In genomic region chr2:91013881-91014280, GRCm38 (mm10) we compare ENCODE assay signal across 22 mouse cellular contexts. TPM values are rescaled to one million over a fixed set of nuclear protein-coding genes. Genes with fewer than 3 reads are reported as not detected.
A peak's percentile ranks its signal among the peaks of the same experiment; 100 is the strongest.
DNase-seq lines count a peak whose midpoint lies in the region; ATAC-seq lines count a peak whose summit lies in the region.
"Had no signal": no experiment of that assay in that cellular context is flagged by ENCODE, and none has a peak within 500 bp of the region (broad histone marks: within the 10 kb centered on the region; RNA-seq: fewer than 3 reads in every experiment).

No protein-coding gene starts in this region.

- H3K9me3 ChIP-seq in heart, embryonic 11.5 days (replicated peaks; ENCODE audit: control insufficient read depth, low read length): no peaks in the 10 kb centered on the region
- H3K9me3 ChIP-seq: embryonic facial prominence, embryonic 15.5 days; forebrain, embryonic 10.5 days; hindbrain, embryonic 12.5 days had no signal

- ATAC-seq in heart, embryonic 11.5 days (replicated peaks; ENCODE audit: insufficient number of reproducible peaks, low FRiP score, low TSS enrichment): no peak
- ATAC-seq: CD4-positive, CD25-positive, alpha-beta regulatory T cell, adult 4 months; forebrain, embryonic 14.5 days; hindbrain, embryonic 16.5 days; inflammation-experienced regulatory T-cells, adult 6 months had no signal

- peak; percentile 35 for DNase-seq in heart, adult 11 months
- DNase-seq in spleen, adult 18-20 months: peak; percentile 9 to 25
- no peak for DNase-seq in spleen, postnatal 14 days (ENCODE audit: low spot score in 2 of 2)
- peak; percentile 42 to 51 for DNase-seq in B cell, adult 2 months
- peak; percentile 59 for DNase-seq in splenic B cell, adult 2 months (ENCODE audit: low read depth, low spot score)
- no peak for DNase-seq in embryo, embryonic 10.5 days (ENCODE audit: low spot score)
- DNase-seq: adrenal gland, postnatal 10 days; cerebellum, adult 11-12 months; cerebellum, adult 9-11 months; embryo, embryonic 11 days; gastrocnemius, postnatal 25 days; heart, postnatal 10 days; heart, postnatal 4 days had no signal

- H3K4me1 ChIP-seq in heart, embryonic 11.5 days (ENCODE audit: control insufficient read depth, insufficient read depth, low read length): no peaks in the 10 kb centered on the region
- H3K4me1 ChIP-seq: embryonic facial prominence, embryonic 15.5 days; hindbrain, embryonic 12.5 days had no signal

- no peak overlapping the region for H3K27ac ChIP-seq in heart, embryonic 11.5 days (ENCODE audit: low read depth, low read length)
- H3K27ac ChIP-seq: embryonic facial prominence, embryonic 15.5 days; forebrain, embryonic 10.5 days; hindbrain, embryonic 12.5 days had no signal

- H3K27me3 ChIP-seq in heart, embryonic 11.5 days (ENCODE audit: control insufficient read depth, insufficient read depth, low read length): no peaks in the 10 kb centered on the region
- H3K27me3 ChIP-seq in splenic B cell, adult 2 months (ENCODE audit: control insufficient read depth, insufficient read depth, low read length, poor library complexity, severe bottlenecking): no peaks in the 10 kb centered on the region
- H3K27me3 ChIP-seq: embryonic facial prominence, embryonic 15.5 days; hindbrain, embryonic 12.5 days had no signal

- no peak overlapping the region for H3K4me2 ChIP-seq in heart, embryonic 11.5 days
- H3K4me2 ChIP-seq: embryonic facial prominence, embryonic 15.5 days; hindbrain, embryonic 12.5 days had no signal

- peaks cover 30% of the 10 kb centered on the region for H3K36me3 ChIP-seq in heart, embryonic 11.5 days (ENCODE audit: control insufficient read depth, insufficient read depth, low read length)
- peaks cover 21% of the 10 kb centered on the region for H3K36me3 ChIP-seq in splenic B cell, adult 2 months (ENCODE audit: control insufficient read depth, insufficient read depth, low read length, poor library complexity, severe bottlenecking)

- WGBS in heart, embryonic 11.5 days (ENCODE audit: insufficient replicate concordance): 92% methylated on average over 2 of the region's 2 CpGs

- H3K4me3 ChIP-seq in heart, embryonic 11.5 days (ENCODE audit: low read depth, low read length): no peak overlapping the region
- H3K4me3 ChIP-seq: embryonic facial prominence, embryonic 15.5 days; erythroblast, embryonic 14.5 days; forebrain, embryonic 10.5 days; hindbrain, embryonic 12.5 days had no signal

- no peak overlapping the region for H3K9ac ChIP-seq in heart, embryonic 11.5 days (ENCODE audit: low read depth, low read length)
- H3K9ac ChIP-seq: embryonic facial prominence, embryonic 15.5 days; hindbrain, embryonic 12.5 days had no signal

RNA-seq across cellular contexts. Expression of gene Rapsn, which starts 21.5 kb away (rescaled TPM):
- polyA plus RNA-seq in heart, embryonic 11.5 days (2014; fragmentation: Nextera tagmentation; extraction: Ambion mirVana): 11.1 and 11.3 TPM in 2 replicates
- polyA plus RNA-seq: erythroblast, embryonic 14.5 days had no signal

RNA-seq across cellular contexts. Expression of gene Psmc3, which starts 39.9 kb away (rescaled TPM):
- polyA plus RNA-seq in heart, embryonic 11.5 days (2014; fragmentation: Nextera tagmentation; extraction: Ambion mirVana): 316 and 322 TPM in 2 replicates

RNA-seq across cellular contexts. Expression of gene Slc39a13, which starts 56.3 kb away (rescaled TPM):
- polyA plus RNA-seq in heart, embryonic 11.5 days (2014; fragmentation: Nextera tagmentation; extraction: Ambion mirVana): 34.0 and 36.3 TPM in 2 replicates

Comparison
In these comparisons a context has a peak if more than half of its experiments do, and no peak if none do; other contexts are left out.
1. DNase-seq: peak in heart, adult 11 months (single experiment), spleen, adult 18-20 months (2 of 2), B cell, adult 2 months (2 of 2) and splenic B cell, adult 2 months (single experiment); none in spleen, postnatal 14 days (0 of 2) and embryo, embryonic 10.5 days (single experiment).